Mouse (Mus musculus) neural tube, embryonic 12.5 days (tissue): ENCODE results near the gene Zfp790. TPM values are rescaled to one million over a fixed set of nuclear protein-coding genes. Genes with fewer than 3 reads are reported as not detected.

Experiments used
- ATAC-seq: fragments of 200-750 bp; cut with Nextera tagmentation; 2 replicates; pipeline ENCODE4 v1.8.0; 2017; ENCODE audit warnings: low read depth, mild to moderate bottlenecking, moderate TSS enrichment, moderate library complexity; ENCODE audit not compliant: low FRiP score
- H3K27ac ChIP-seq: fragments of 300-500 bp; sonication (generic); 2 replicates; pipeline ENCODE4 v1.5.1; 2016
- H3K27me3 ChIP-seq: fragments of 300-500 bp; sonication (generic); replicated peaks from 2 replicates; pipeline ENCODE4 v1.6.1; 2016; ENCODE audit warnings: mild to moderate bottlenecking
- H3K36me3 ChIP-seq: fragments of 300-500 bp; sonication (generic); 2 replicates; pipeline ENCODE4 v1.6.1; 2016; ENCODE audit warnings: mild to moderate bottlenecking
- H3K4me1 ChIP-seq: fragments of 300-500 bp; sonication (generic); 2 replicates; pipeline ENCODE4 v1.6.1; 2016
- H3K4me2 ChIP-seq: fragments of 300-500 bp; sonication (generic); replicated peaks from 2 replicates; pipeline ENCODE4 v1.6.1; 2016; ENCODE audit warnings: mild to moderate bottlenecking
- H3K4me3 ChIP-seq: fragments of 300-500 bp; sonication (generic); 2 replicates; pipeline ENCODE4 v1.5.1; 2016
- H3K9ac ChIP-seq: fragments of 300-500 bp; sonication (generic); 2 replicates; pipeline ENCODE4 v1.6.1; 2016; ENCODE audit warnings: mild to moderate bottlenecking
- H3K9me3 ChIP-seq: fragments of 300-500 bp; sonication (generic); 2 replicates; pipeline ENCODE4 v1.6.1; 2016; ENCODE audit warnings: mild to moderate bottlenecking
- WGBS: fragments of 180-500 bp; shearing (Covaris S2); methylation state at CpG from one replicate; pipeline ENCODE4 v1.1.7; 2016; 5-methylcytosine and 5-hydroxymethylcytosine counted together
- polyA plus RNA-seq: library from polyadenylated mRNA; unstranded; fragments of >200 nt; fragmentation: Nextera tagmentation; extraction: Ambion mirVana; gene quantifications from 2 replicates; pipeline ENCODE4 v1.2.1, GENCODE M21; 2016

The Zfp790 gene
- 26.5 and 27.7 TPM in 2 replicates for polyA plus RNA-seq

GRCm38 (mm10) chr7:29815910-29816429 is at the start of gene Zfp790:
TSS of gene Zfp790 (plus strand) at chr7:29816114.
- Histone ChIP-seq H3K9ac (peak within 1 kb of the TSS; percentile 74), H3K27me3 (no peaks in the 10 kb centered on the region), H3K36me3 (peaks cover 3% of the 10 kb centered on the region), H3K27ac (peak within 1 kb of the TSS; percentile 46; the same call in 1 of the 2 replicates), H3K4me2 (peak within 1 kb of the TSS; percentile 80), H3K4me3 (peak within 1 kb of the TSS; percentile 69), H3K4me1 (peaks cover 24% of the 10 kb centered on the region), H3K9me3 (no peaks in the 10 kb centered on the region)
- peak; percentile 94 for ATAC-seq
- WGBS: under 1% methylated on average over 26 of the region's 26 CpGs

- Histone ChIP-seq H3K4me3 (peak overlapping the region; percentile 66), H3K27ac (no peak overlapping the region), H3K9ac (peak overlapping the region; percentile 61), H3K4me1 (peaks cover 13% of the 10 kb centered on the region), H3K36me3 (peaks cover 9% of the 10 kb centered on the region; the same call in 1 of the 2 replicates), H3K9me3 (no peaks in the 10 kb centered on the region), H3K27me3 (no peaks in the 10 kb centered on the region), H3K4me2 (peak overlapping the region; percentile 73)
- WGBS: 2% methylated on average over 15 of the region's 15 CpGs
- peak; percentile 73 for ATAC-seq
Measured at GRCm38 (mm10) chr7:29767058-29767686, 48.7 kb upstream of the Zfp790 start.

- ATAC-seq: peak; percentile 94
- Histone ChIP-seq H3K4me2 (peak within 1 kb of the TSS; percentile 73), H3K9me3 (no peaks in the 10 kb centered on the region), H3K4me1 (peaks cover 13% of the 10 kb centered on the region), H3K36me3 (peaks cover 18% of the 10 kb centered on the region), H3K27ac (no peak within 1 kb of the TSS), H3K27me3 (no peaks in the 10 kb centered on the region), H3K4me3 (peak within 1 kb of the TSS; percentile 66), H3K9ac (peak within 1 kb of the TSS; percentile 61)
- under 1% methylated on average over 32 of the region's 32 CpGs for WGBS
Measured at GRCm38 (mm10) chr7:29768090-29768900, 47.6 kb upstream of the Zfp790 start, which contains the start of gene Zfp84. TSS of gene Zfp84 (plus strand) at chr7:29768552.

GRCm38 (mm10) chr7:29768980-29769379 is 46.9 kb upstream of the Zfp790 start:
- WGBS: 7% methylated on average over 10 of the region's 10 CpGs
- peak overlapping the region; percentile 57 for H3K9ac ChIP-seq
- no peak overlapping the region for H3K27ac ChIP-seq
- H3K4me2 ChIP-seq: peak overlapping the region; percentile 73
- no peak for ATAC-seq
- peaks cover 25% of the 10 kb centered on the region for H3K36me3 ChIP-seq
- no peaks in the 10 kb centered on the region for H3K27me3 ChIP-seq
- H3K9me3 ChIP-seq: no peaks in the 10 kb centered on the region
- peaks cover 13% of the 10 kb centered on the region for H3K4me1 ChIP-seq
- H3K4me3 ChIP-seq: peak overlapping the region; percentile 66

GRCm38 (mm10) chr7:29773503-29773902 is 42.4 kb upstream of the Zfp790 start:
- Histone ChIP-seq H3K4me3 (no peak overlapping the region), H3K27me3 (no peaks in the 10 kb centered on the region), H3K9ac (no peak overlapping the region), H3K9me3 (no peaks in the 10 kb centered on the region), H3K4me1 (peaks cover 8% of the 10 kb centered on the region), H3K36me3 (peaks cover 67% of the 10 kb centered on the region), H3K27ac (no peak overlapping the region), H3K4me2 (no peak overlapping the region)
- WGBS: 89% methylated on average over 7 of the region's 7 CpGs
- no peak for ATAC-seq

GRCm38 (mm10) chr7:29774371-29774770 is 41.5 kb upstream of the Zfp790 start:
- Histone ChIP-seq H3K4me1 (peaks cover 4% of the 10 kb centered on the region), H3K4me2 (no peak overlapping the region), H3K9me3 (no peaks in the 10 kb centered on the region), H3K4me3 (no peak overlapping the region), H3K27me3 (no peaks in the 10 kb centered on the region), H3K9ac (no peak overlapping the region), H3K36me3 (peaks cover 73% of the 10 kb centered on the region), H3K27ac (no peak overlapping the region)
- ATAC-seq: no peak
- 92% methylated on average over 3 of the region's 3 CpGs for WGBS

- Histone ChIP-seq H3K27ac (no peak overlapping the region), H3K36me3 (peaks cover 68% of the 10 kb centered on the region), H3K4me2 (no peak overlapping the region), H3K9me3 (no peaks in the 10 kb centered on the region), H3K9ac (no peak overlapping the region), H3K4me1 (no peaks in the 10 kb centered on the region), H3K4me3 (no peak overlapping the region), H3K27me3 (no peaks in the 10 kb centered on the region)
- WGBS: 97% methylated on average over 19 of the region's 19 CpGs
- ATAC-seq: no peak
Measured at GRCm38 (mm10) chr7:29776568-29776967, 39.3 kb upstream of the Zfp790 start.

GRCm38 (mm10) chr7:29777372-29777771 is 38.5 kb upstream of the Zfp790 start:
- H3K36me3 ChIP-seq: peaks cover 62% of the 10 kb centered on the region

GRCm38 (mm10) chr7:29783871-29784551 is 31.9 kb upstream of the Zfp790 start, which contains the start of gene Zfp30:
TSS of gene Zfp30 (plus strand) at chr7:29783998.
- WGBS: 1% methylated on average over 45 of the region's 45 CpGs

More at GRCm38 (mm10) chr7:29777372-29777771, 38.5 kb upstream of the Zfp790 start:
- WGBS: 94% methylated on average over 10 of the region's 10 CpGs
- no peak for ATAC-seq
- no peak overlapping the region for H3K4me2 ChIP-seq
- no peaks in the 10 kb centered on the region for H3K27me3 ChIP-seq
- no peaks in the 10 kb centered on the region for H3K4me1 ChIP-seq
- H3K27ac ChIP-seq: no peak overlapping the region
- no peaks in the 10 kb centered on the region for H3K9me3 ChIP-seq
- H3K9ac ChIP-seq: no peak overlapping the region
- H3K4me3 ChIP-seq: no peak overlapping the region

GRCm38 (mm10) chr7:29785023-29785422 is 30.9 kb upstream of the Zfp790 start:
- peak overlapping the region; percentile 41; the same call in 1 of the 2 replicates for H3K9ac ChIP-seq
- peak overlapping the region; percentile 79 for H3K4me2 ChIP-seq
- H3K4me1 ChIP-seq: peaks cover 6% of the 10 kb centered on the region
- no peaks in the 10 kb centered on the region for H3K9me3 ChIP-seq
- 65% methylated on average over 8 of the region's 8 CpGs for WGBS
- H3K36me3 ChIP-seq: peaks cover 26% of the 10 kb centered on the region
- H3K4me3 ChIP-seq: peak overlapping the region; percentile 83
- ATAC-seq: no peak
- H3K27ac ChIP-seq: no peak overlapping the region
- H3K27me3 ChIP-seq: no peaks in the 10 kb centered on the region

More at GRCm38 (mm10) chr7:29783871-29784551, 31.9 kb upstream of the Zfp790 start, which contains the start of gene Zfp30:
- no peaks in the 10 kb centered on the region for H3K9me3 ChIP-seq
- peaks cover 6% of the 10 kb centered on the region for H3K4me1 ChIP-seq
- peak within 1 kb of the TSS; percentile 84 for H3K27ac ChIP-seq
- H3K9ac ChIP-seq: peak within 1 kb of the TSS; percentile 89
- peak; percentile 98 for ATAC-seq
- H3K4me2 ChIP-seq: peak within 1 kb of the TSS; percentile 79
- peaks cover 17% of the 10 kb centered on the region for H3K36me3 ChIP-seq
- H3K4me3 ChIP-seq: peak within 1 kb of the TSS; percentile 83
- no peaks in the 10 kb centered on the region for H3K27me3 ChIP-seq

- Histone ChIP-seq H3K9ac (peak overlapping the region; percentile 41; the same call in 1 of the 2 replicates), H3K4me2 (peak overlapping the region; percentile 79), H3K4me3 (peak overlapping the region; percentile 83), H3K27me3 (no peaks in the 10 kb centered on the region), H3K9me3 (no peaks in the 10 kb centered on the region), H3K27ac (no peak overlapping the region), H3K36me3 (peaks cover 35% of the 10 kb centered on the region), H3K4me1 (peaks cover 6% of the 10 kb centered on the region)
- no peak for ATAC-seq
- 82% methylated on average over 5 of the region's 5 CpGs for WGBS
Measured at GRCm38 (mm10) chr7:29785888-29786287, 30.0 kb upstream of the Zfp790 start.
